Mouse (Mus musculus) gonadal fat pad, adult 2 months (tissue): ENCODE data around the gene Rnf220. TPM values are rescaled to one million over a fixed set of nuclear protein-coding genes. Genes with fewer than 3 reads are reported as not detected.

ENCODE experiments used
- DNase-seq: peaks from one replicate; pipeline ENCODE4 v3.0.0-alpha.2; 2012; ENCODE audit warnings: low read depth
- polyA plus RNA-seq: library from polyadenylated mRNA; depleted of rRNA; stranded (reverse); fragments of >200 nt; gene quantifications from 2 replicates; pipeline ENCODE4 v1.2.3, GENCODE M21; 2012

Gene Rnf220
- polyA plus RNA-seq, 1 experiment: 79.0 TPM

GRCm38 (mm10) chr4:117302027-117302806 is 194.6 kb downstream of the Rnf220 start:
- DNase-seq: no peak

GRCm38 (mm10) chr4:117299921-117300320 is 196.9 kb downstream of the Rnf220 start:
- no peak for DNase-seq

GRCm38 (mm10) chr4:117297819-117298218 is 199.0 kb downstream of the Rnf220 start:
- no peak for DNase-seq

GRCm38 (mm10) chr4:117296849-117297593 is 199.8 kb downstream of the Rnf220 start:
- DNase-seq: no peak

- no peak for DNase-seq
Measured at GRCm38 (mm10) chr4:117291696-117292095, 205.2 kb downstream of the Rnf220 start.

- no peak for DNase-seq
Measured at GRCm38 (mm10) chr4:117288927-117289801, 207.7 kb downstream of the Rnf220 start.

- DNase-seq: no peak
Measured at GRCm38 (mm10) chr4:117288277-117288926, 208.4 kb downstream of the Rnf220 start.

- DNase-seq: no peak
Measured at GRCm38 (mm10) chr4:117284363-117284762, 212.5 kb downstream of the Rnf220 start.

- no peak for DNase-seq
Measured at GRCm38 (mm10) chr4:117283271-117284191, 213.3 kb downstream of the Rnf220 start.

GRCm38 (mm10) chr4:117281090-117281845 is 215.6 kb downstream of the Rnf220 start:
- peak; percentile 75 for DNase-seq

- no peak for DNase-seq
Measured at GRCm38 (mm10) chr4:117280397-117280930, 216.4 kb downstream of the Rnf220 start.

- DNase-seq: no peak
Measured at GRCm38 (mm10) chr4:117279253-117279642, 217.6 kb downstream of the Rnf220 start.

GRCm38 (mm10) chr4:117278381-117279252 is 218.2 kb downstream of the Rnf220 start:
- no peak for DNase-seq

- DNase-seq: no peak
Measured at GRCm38 (mm10) chr4:117277687-117278086, 219.2 kb downstream of the Rnf220 start.

GRCm38 (mm10) chr4:117277021-117277420 is 219.8 kb downstream of the Rnf220 start:
- no peak for DNase-seq

GRCm38 (mm10) chr4:117276281-117276711 is 220.6 kb downstream of the Rnf220 start:
- no peak for DNase-seq

GRCm38 (mm10) chr4:117274720-117275119 is 222.1 kb downstream of the Rnf220 start:
- DNase-seq: no peak

- no peak for DNase-seq
Measured at GRCm38 (mm10) chr4:117272459-117272858, 224.4 kb downstream of the Rnf220 start.
